Mouse (Mus musculus) midbrain, embryonic 15.5 days (tissue): Measurements from ENCODE around the gene Endou. TPM values are rescaled to one million over a fixed set of nuclear protein-coding genes. Genes with fewer than 3 reads are reported as not detected.
A peak's percentile ranks its signal among the peaks of the same experiment; 100 is the strongest.
"Not testable (repeated sequence)": the region's sequence is repeated elsewhere in the genome, so short reads cannot be mapped to it uniquely, and the experiment has no call there.

Source experiments
- ATAC-seq: fragments of 200-750 bp; cut with Nextera tagmentation; replicated peaks from 2 replicates; pipeline ENCODE4 v1.8.0; 2017; ENCODE audit warnings: moderate TSS enrichment
- H3K27ac ChIP-seq: fragments of 300-500 bp; sonication (generic); 2 replicates; pipeline ENCODE4 v1.5.1; 2015; ENCODE audit warnings: mild to moderate bottlenecking, inconsistent platforms
- H3K27me3 ChIP-seq: fragments of 300-500 bp; sonication (generic); replicated peaks from 2 replicates; pipeline ENCODE4 v1.6.1; 2015; ENCODE audit warnings: inconsistent platforms
- H3K36me3 ChIP-seq: fragments of 300-500 bp; sonication (generic); replicated peaks from 2 replicates; pipeline ENCODE4 v1.6.1; 2015; ENCODE audit warnings: inconsistent platforms
- H3K4me1 ChIP-seq: fragments of 300-500 bp; sonication (generic); 2 replicates; pipeline ENCODE4 v1.6.1; 2015; ENCODE audit warnings: inconsistent platforms
- H3K4me2 ChIP-seq: fragments of 300-500 bp; sonication (generic); 2 replicates; pipeline ENCODE4 v1.6.1; 2015; ENCODE audit warnings: inconsistent platforms, mild to moderate bottlenecking, moderate library complexity
- H3K4me3 ChIP-seq: fragments of 300-500 bp; sonication (generic); 2 replicates; pipeline ENCODE4 v1.5.1; 2015; ENCODE audit warnings: mild to moderate bottlenecking, inconsistent platforms
- H3K9ac ChIP-seq: fragments of 300-500 bp; sonication (generic); 2 replicates; pipeline ENCODE4 v1.6.1; 2015; ENCODE audit warnings: mild to moderate bottlenecking, inconsistent platforms
- H3K9me3 ChIP-seq: fragments of 300-500 bp; sonication (generic); 2 replicates; pipeline ENCODE4 v1.6.1; 2016; ENCODE audit warnings: inconsistent platforms
- WGBS: fragments of 180-500 bp; shearing (Covaris S2); methylation state at CpG from one replicate; pipeline ENCODE4 v1.1.7; 2015; ENCODE audit warnings: mixed read lengths; 5-methylcytosine and 5-hydroxymethylcytosine counted together
- polyA plus RNA-seq: library from polyadenylated mRNA; unstranded; fragments of >200 nt; fragmentation: Nextera tagmentation; extraction: Ambion mirVana; gene quantifications from 2 replicates; pipeline ENCODE4 v1.2.1, GENCODE M21; 2015

The Endou gene
- polyA plus RNA-seq, 1 experiment from 2014 or later = 0.17 TPM

DNA sequence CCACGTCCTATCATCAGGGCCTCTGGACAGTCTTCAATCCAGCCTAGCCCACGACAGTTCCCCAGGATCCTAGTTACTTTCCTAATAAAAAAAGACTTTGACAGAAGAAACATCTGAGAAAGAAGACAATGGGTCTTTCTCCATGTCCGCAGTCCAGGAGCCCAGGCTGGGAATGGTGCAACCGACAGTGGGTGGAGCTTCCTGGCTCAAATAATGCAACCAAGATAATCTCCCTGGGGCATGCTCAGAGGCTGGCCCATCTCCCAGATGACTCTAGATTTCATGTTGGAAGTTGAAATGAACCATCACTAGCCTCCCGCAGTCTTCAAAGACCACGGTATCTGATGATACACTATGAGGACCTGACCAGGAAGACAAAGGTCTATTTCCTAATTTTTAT, 60.6 kb downstream of the Endou start:
- 73% methylated on average over 6 of the region's 6 CpGs for WGBS

DNA sequence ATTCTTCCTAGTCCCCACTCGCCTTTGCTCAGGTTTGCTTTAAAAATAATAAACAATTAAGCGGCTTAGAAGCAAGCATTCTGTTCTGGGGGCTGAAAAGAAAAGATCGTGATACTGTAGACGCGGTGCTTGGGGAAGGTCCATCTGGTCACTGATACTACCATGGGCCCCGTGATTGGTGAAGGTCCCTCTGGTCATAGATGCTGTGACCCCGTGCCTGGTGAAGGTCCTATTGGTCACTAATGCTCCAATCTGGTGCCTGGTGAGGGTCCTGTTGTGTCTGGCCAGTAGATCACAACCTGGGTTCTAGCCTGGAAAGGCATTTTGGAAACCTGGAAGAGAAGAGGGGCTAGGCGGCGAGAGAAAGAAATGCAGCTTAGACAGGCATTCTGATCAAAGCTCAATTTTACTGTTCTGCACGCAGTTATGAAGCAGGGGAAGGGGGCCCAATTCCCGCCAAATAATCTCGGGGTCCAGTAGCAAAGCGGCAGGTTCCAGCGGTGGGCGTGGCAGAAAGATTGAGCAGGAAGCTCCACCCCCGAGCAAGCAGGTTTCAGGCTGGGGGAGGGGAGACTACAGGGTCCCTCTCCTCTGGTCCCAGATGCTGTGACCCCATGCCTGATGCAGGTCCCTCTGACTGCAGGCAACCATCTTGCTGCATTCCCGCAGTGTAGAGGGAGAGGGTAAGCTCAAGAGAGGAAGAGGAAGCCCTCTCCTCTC, 62.8 kb downstream of the Endou start:
- H3K27me3 ChIP-seq, H3K36me3 ChIP-seq, H3K9me3 ChIP-seq, ATAC-seq, H3K4me3 ChIP-seq, H3K9ac ChIP-seq: not testable (repeated sequence)
- peak overlapping the region; percentile 60; the same call in 1 of the 2 replicates for H3K27ac ChIP-seq
- 62% methylated on average over 17 of the region's 17 CpGs for WGBS
- H3K4me2 ChIP-seq = peak overlapping the region; percentile 10; the same call in 1 of the 2 replicates
- peaks cover 23% of the 10 kb centered on the region for H3K4me1 ChIP-seq

More for the DNA sequence above, 60.6 kb downstream of the Endou start:
- no peak overlapping the region for H3K27ac ChIP-seq
- H3K4me2 ChIP-seq = no peak overlapping the region
- no peaks in the 10 kb centered on the region for H3K27me3 ChIP-seq
- no peak overlapping the region for H3K4me3 ChIP-seq
- ATAC-seq = no peak
- peaks cover 7% of the 10 kb centered on the region for H3K36me3 ChIP-seq
- peaks cover 23% of the 10 kb centered on the region for H3K4me1 ChIP-seq
- no peaks in the 10 kb centered on the region for H3K9me3 ChIP-seq
- H3K9ac ChIP-seq = no peak overlapping the region

DNA sequence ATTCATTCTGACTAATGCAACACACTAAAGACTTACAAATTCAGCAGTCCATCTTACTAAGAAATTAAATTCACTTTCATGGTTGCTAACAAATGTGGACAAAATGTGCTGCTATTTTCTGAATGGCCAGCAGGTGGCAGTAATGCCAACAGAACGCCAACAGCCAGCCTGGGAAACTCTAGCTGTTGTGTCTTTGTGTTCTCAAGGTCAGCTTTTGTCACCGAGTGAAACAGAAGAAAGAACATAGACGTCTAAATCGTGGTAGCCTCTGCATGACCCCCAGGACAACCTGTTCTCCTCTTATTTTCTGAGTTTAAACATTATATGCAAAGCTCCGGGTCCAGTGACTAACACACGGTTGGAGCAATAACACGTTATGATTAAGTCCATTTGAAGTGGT, 63.7 kb downstream of the Endou start:
- H3K27ac ChIP-seq = peak overlapping the region; percentile 60
- no peaks in the 10 kb centered on the region for H3K36me3 ChIP-seq
- H3K9ac ChIP-seq = no peak overlapping the region
- H3K9me3 ChIP-seq = no peaks in the 10 kb centered on the region
- H3K27me3 ChIP-seq = no peaks in the 10 kb centered on the region
- H3K4me2 ChIP-seq = peak overlapping the region; percentile 10; the same call in 1 of the 2 replicates
- no peak for ATAC-seq
- WGBS = 18% methylated on average over 7 of the region's 7 CpGs
- H3K4me3 ChIP-seq = no peak overlapping the region
- peaks cover 17% of the 10 kb centered on the region for H3K4me1 ChIP-seq

DNA sequence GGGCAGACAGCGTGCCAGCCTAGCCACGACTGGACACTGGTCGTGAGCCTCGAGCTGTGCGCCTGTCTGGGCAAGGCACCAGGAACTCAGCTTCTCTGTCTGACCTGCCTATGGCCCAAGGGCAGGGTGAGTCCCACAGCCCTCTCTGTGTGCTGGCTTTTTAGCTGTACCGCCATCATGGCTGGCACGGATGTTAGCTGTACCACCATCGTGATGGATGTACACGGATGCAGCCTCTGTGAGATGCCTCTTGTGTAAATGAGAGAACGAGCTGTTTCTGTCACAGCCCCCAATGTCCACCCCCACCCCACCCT, 64.7 kb downstream of the Endou start:
- no peaks in the 10 kb centered on the region for H3K36me3 ChIP-seq
- H3K27me3 ChIP-seq = no peaks in the 10 kb centered on the region
- no peak overlapping the region for H3K4me3 ChIP-seq
- peaks cover 6% of the 10 kb centered on the region for H3K4me1 ChIP-seq
- H3K9ac ChIP-seq = no peak overlapping the region
- ATAC-seq = no peak; the same call in 1 of the 2 replicates
- no peak overlapping the region for H3K27ac ChIP-seq
- no peak overlapping the region for H3K4me2 ChIP-seq
- 92% methylated on average over 10 of the region's 10 CpGs for WGBS
- no peaks in the 10 kb centered on the region for H3K9me3 ChIP-seq

DNA sequence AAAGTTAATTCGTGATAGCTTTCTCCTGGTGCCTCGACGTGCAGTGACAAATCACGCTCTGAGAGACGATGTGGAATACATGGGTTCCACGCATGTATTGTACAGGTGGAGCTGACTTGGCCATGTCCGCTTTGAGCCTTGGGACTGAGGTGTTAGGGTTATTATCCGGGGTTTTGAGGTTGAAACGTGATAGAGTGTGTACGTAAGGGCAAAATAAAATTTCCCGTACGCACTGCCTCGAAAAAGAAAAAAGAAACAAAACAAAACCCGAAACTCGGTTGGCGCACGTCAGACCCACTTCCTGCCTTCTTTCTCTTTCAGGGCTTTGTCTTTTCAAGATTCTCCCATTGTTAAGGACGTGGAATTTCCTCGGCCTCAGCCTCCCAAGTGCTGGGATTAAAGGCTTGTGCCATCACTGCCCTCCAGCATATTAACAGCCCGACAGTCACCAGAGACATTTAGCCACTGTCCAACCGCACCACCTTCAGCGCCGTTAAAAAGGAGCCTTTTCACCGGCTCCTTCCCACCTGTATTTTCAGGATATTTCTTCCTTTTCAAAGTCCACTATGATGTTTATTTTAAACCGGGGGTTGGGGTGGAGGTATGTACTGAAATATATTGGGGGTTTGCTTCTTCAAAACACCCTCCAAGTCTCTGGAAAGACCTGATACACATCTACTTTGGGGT, 65.2 kb downstream of the Endou start:
- H3K4me1 ChIP-seq = peaks cover 5% of the 10 kb centered on the region; the same call in 1 of the 2 replicates
- ATAC-seq = no peak
- no peak overlapping the region for H3K27ac ChIP-seq
- whole genome bisulfite sequencing = 68% methylated on average over 25 of the region's 25 CpGs
- peaks cover 3% of the 10 kb centered on the region; the same call in 1 of the 2 replicates for H3K27me3 ChIP-seq
- no peaks in the 10 kb centered on the region for H3K36me3 ChIP-seq
- no peak overlapping the region for H3K4me2 ChIP-seq
- no peak overlapping the region for H3K4me3 ChIP-seq
- H3K9me3 ChIP-seq = no peaks in the 10 kb centered on the region
- H3K9ac ChIP-seq = no peak overlapping the region

DNA sequence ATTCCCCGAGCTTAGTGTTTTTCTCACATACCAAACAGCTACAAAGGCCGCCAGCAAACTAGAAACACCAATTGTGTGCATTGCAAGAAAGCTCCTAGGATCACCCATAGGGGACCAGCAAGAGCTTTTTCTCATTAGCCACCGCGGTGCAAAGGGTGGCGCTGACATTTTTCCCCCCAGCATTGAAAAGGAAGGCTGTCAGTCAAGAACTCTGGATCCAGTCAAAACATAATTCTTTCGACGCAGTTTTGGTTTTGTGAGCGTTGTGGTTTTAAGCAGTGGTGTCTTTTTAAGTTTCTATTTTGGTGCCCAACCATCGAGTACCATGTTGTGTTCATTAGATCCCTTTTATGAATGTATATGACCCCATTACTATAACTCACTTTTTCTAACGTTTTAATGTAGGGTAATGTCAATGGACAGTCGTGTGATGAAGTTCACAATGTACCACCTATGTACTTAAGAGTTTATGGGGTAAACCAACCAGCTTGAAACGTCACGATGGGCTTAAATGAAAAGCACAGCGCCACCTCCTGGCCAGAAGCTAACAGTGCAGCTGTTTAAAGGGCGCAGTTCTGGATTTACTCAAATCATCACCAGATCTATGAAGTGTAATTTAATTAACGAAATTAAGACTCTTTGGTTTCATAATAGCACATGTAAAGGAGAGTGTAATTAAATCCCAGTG, 66.0 kb downstream of the Endou start:
- no peak for ATAC-seq
- WGBS = 61% methylated on average over 16 of the region's 16 CpGs
- no peak overlapping the region for H3K4me3 ChIP-seq
- H3K27me3 ChIP-seq = peaks cover 4% of the 10 kb centered on the region; the same call in 1 of the 2 replicates
- H3K4me2 ChIP-seq = no peak overlapping the region
- H3K9ac ChIP-seq = no peak overlapping the region
- no peak overlapping the region for H3K27ac ChIP-seq
- peaks cover 5% of the 10 kb centered on the region; the same call in 1 of the 2 replicates for H3K4me1 ChIP-seq
- no peaks in the 10 kb centered on the region for H3K9me3 ChIP-seq
- H3K36me3 ChIP-seq = no peaks in the 10 kb centered on the region

DNA sequence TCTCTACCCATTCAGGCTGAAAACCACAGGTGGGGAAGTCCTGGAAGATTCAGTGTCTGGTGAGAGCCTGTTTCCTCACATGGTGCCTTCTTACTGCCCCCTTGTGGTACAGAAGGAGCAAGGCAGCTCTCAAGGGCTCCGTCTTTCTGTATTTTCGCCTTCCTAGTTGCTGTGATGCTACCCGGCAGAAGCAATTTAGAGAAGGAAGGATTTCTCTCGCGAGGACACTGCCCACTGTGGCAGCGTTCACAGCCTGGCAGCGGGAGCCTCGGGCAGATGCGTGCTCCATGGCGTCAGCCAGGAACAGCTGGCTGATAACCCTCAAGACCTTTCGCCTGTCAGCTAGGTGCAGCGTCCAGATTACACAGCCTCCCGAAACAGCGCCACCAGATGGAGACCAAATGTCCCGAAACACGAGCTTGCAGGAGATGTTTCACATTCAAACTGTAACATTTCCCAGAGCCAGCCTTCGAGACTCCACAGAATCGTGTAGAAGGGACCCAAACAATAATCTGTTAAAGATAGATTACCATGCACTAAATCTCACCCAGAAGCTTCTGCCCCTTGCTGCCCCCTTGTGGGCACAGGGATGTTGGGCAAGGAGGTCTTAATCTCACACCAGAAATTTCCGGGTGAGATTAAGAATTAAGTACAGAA, 67.3 kb downstream of the Endou start:
- 8% methylated on average over 19 of the region's 19 CpGs for WGBS
- no peaks in the 10 kb centered on the region for H3K36me3 ChIP-seq
- H3K9me3 ChIP-seq = no peaks in the 10 kb centered on the region
- H3K4me2 ChIP-seq = peak overlapping the region; percentile 72
- peak; percentile 51 for ATAC-seq
- peak overlapping the region; percentile 57 for H3K9ac ChIP-seq
- peak overlapping the region; percentile 88 for H3K27ac ChIP-seq
- peak overlapping the region; percentile 40 for H3K4me3 ChIP-seq
- peaks cover 5% of the 10 kb centered on the region; the same call in 1 of the 2 replicates for H3K4me1 ChIP-seq
- H3K27me3 ChIP-seq = peaks cover 4% of the 10 kb centered on the region; the same call in 1 of the 2 replicates

Other genes starting within 250 kb of the Endou start
- gene Rpap3, start 25.5 kb downstream of the Endou start, polyA plus RNA-seq = 31.1 and 33.7 TPM in 2 replicates
- 15.4 and 16.8 TPM in 2 replicates for gene Rapgef3, start 36.6 kb upstream of the Endou start, polyA plus RNA-seq
- gene Slc48a1, start 47.2 kb upstream of the Endou start, polyA plus RNA-seq = 85.7 and 90.1 TPM in 2 replicates
- 31.8 and 34.5 TPM in 2 replicates for gene Hdac7, start 113.2 kb upstream of the Endou start, polyA plus RNA-seq
- 0.08 and 0.10 TPM in 2 replicates for gene Vdr, start 179.3 kb upstream of the Endou start, polyA plus RNA-seq
- 56.2 and 58.9 TPM in 2 replicates for gene Tmem106c, start 232.9 kb upstream of the Endou start, polyA plus RNA-seq